Mouse (Mus musculus) hindbrain, postnatal 0 days (tissue): Measurements from ENCODE around the gene Crocc. TPM values are rescaled to one million over a fixed set of nuclear protein-coding genes. Genes with fewer than 3 reads are reported as not detected.

ENCODE experiments used
- ATAC-seq: fragments of 200-750 bp; cut with Nextera tagmentation; 2 replicates; pipeline ENCODE4 v1.8.0; 2017; ENCODE audit warnings: mild to moderate bottlenecking, moderate TSS enrichment, moderate library complexity
- DNase-seq: peaks from one replicate; pipeline ENCODE4 v3.0.0-alpha.2; 2015; ENCODE audit warnings: low spot score
- H3K27ac ChIP-seq: fragments of 300-500 bp; sonication (generic); 2 replicates; pipeline ENCODE4 v1.5.1; 2014; ENCODE audit warnings: mild to moderate bottlenecking
- H3K27me3 ChIP-seq: fragments of 300-500 bp; sonication (generic); 2 replicates; pipeline ENCODE4 v1.6.1; 2014; ENCODE audit warnings: low read length, mixed read lengths; ENCODE audit not compliant: insufficient read depth
- H3K36me3 ChIP-seq: fragments of 300-500 bp; sonication (generic); 2 replicates; pipeline ENCODE4 v1.6.1; 2014; ENCODE audit warnings: low read length, mixed read lengths; ENCODE audit not compliant: insufficient read depth
- H3K4me1 ChIP-seq: fragments of 300-500 bp; sonication (generic); 2 replicates; pipeline ENCODE4 v1.6.1; 2014; ENCODE audit warnings: antibody characterized with exemption, low read length, mixed read lengths; ENCODE audit not compliant: insufficient read depth
- H3K4me2 ChIP-seq: fragments of 300-500 bp; sonication (generic); 2 replicates; pipeline ENCODE4 v1.6.1; 2014; ENCODE audit warnings: low read depth, mild to moderate bottlenecking, low read length, moderate library complexity, mixed read lengths
- H3K4me3 ChIP-seq: fragments of 300-500 bp; sonication (generic); 2 replicates; pipeline ENCODE4 v1.5.1; 2014; ENCODE audit warnings: low read length
- H3K9ac ChIP-seq: fragments of 300-500 bp; sonication (generic); replicated peaks from 2 replicates; pipeline ENCODE4 v1.6.1; 2014; ENCODE audit warnings: mild to moderate bottlenecking, low read length, moderate library complexity, mixed read lengths
- H3K9me3 ChIP-seq: fragments of 300-500 bp; sonication (generic); 2 replicates; pipeline ENCODE4 v1.6.1; 2016; ENCODE audit warnings: low read length, mixed read lengths
- CTCF ChIP-seq: IDR thresholded peaks from 2 replicates; pipeline ENCODE4 v1.5.1; 2016; ENCODE audit warnings: antibody characterized with exemption, control low read depth, low read depth
- WGBS: fragments of 180-500 bp; shearing (Covaris S2); extraction: QIAGEN DNeasy Blood & Tissue Kit; methylation state at CpG from one replicate; pipeline ENCODE4 v1.1.7; 2014; 5-methylcytosine and 5-hydroxymethylcytosine counted together
- polyA plus RNA-seq: library from polyadenylated mRNA; unstranded; fragments of >200 nt; fragmentation: Nextera tagmentation; extraction: Ambion mirVana; gene quantifications from 2 replicates; pipeline ENCODE4 v1.2.1, GENCODE M21; 2015
- total RNA-seq: library from RNA; depleted of rRNA; stranded (reverse); fragments of >200 nt; gene quantifications from 2 replicates; pipeline ENCODE4 v1.2.3, GENCODE M21; 2014; rRNA removed

Gene Crocc
- total RNA-seq (18.7 and 19.7 TPM in 2 replicates), polyA plus RNA-seq (3.8 and 3.9 TPM in 2 replicates)

- H3K27ac ChIP-seq: peak within 1 kb of the TSS; percentile 87
- no peaks in the 10 kb centered on the region for H3K27me3 ChIP-seq
- H3K4me1 ChIP-seq: no peaks in the 10 kb centered on the region
- peak within 1 kb of the TSS; percentile 58 for H3K4me3 ChIP-seq
- peak within 1 kb of the TSS; percentile 84 for H3K4me2 ChIP-seq
- H3K36me3 ChIP-seq: peaks cover 2% of the 10 kb centered on the region; the same call in 1 of the 2 replicates
- peak within 1 kb of the TSS; percentile 76 for H3K9ac ChIP-seq
- no peaks in the 10 kb centered on the region for H3K9me3 ChIP-seq
- TF ChIP-seq CTCF: peak; percentile 97
- peak; percentile 99 for DNase-seq
- peak; percentile 97 for ATAC-seq
- under 1% methylated on average over 76 of the region's 77 CpGs for WGBS
These were observed at the start of gene Crocc for GRCm38 (mm10) chr4:141060426-141061301. TSS of gene Crocc (minus strand) at chr4:141060550.

GRCm38 (mm10) chr4:141108196-141108732, 47.9 kb upstream of the Crocc start:
- Histone ChIP-seq H3K4me1 (no peaks in the 10 kb centered on the region), H3K27ac (no peak overlapping the region; the same call in 1 of the 2 replicates), H3K9me3 (no peaks in the 10 kb centered on the region), H3K36me3 (peaks cover 3% of the 10 kb centered on the region; the same call in 1 of the 2 replicates), H3K4me2 (no peak overlapping the region), H3K9ac (no peak overlapping the region), H3K4me3 (no peak overlapping the region), H3K27me3 (no peaks in the 10 kb centered on the region)
- DNase-seq (peak; percentile 46), ATAC-seq (no peak)
- no peak for TF ChIP-seq CTCF
- WGBS: 33% methylated on average over 10 of the region's 10 CpGs

- H3K27ac ChIP-seq: no peak overlapping the region
- no peak for TF ChIP-seq CTCF
- H3K27me3 ChIP-seq: no peaks in the 10 kb centered on the region
- ATAC-seq (no peak), DNase-seq (no peak)
- H3K9me3 ChIP-seq: no peaks in the 10 kb centered on the region
- WGBS: 68% methylated on average over 16 of the region's 16 CpGs
- H3K36me3 ChIP-seq: no peaks in the 10 kb centered on the region
- H3K4me3 ChIP-seq: no peak overlapping the region
- no peak overlapping the region for H3K9ac ChIP-seq
- no peak overlapping the region for H3K4me2 ChIP-seq
- H3K4me1 ChIP-seq: no peaks in the 10 kb centered on the region
These were observed 46.3 kb upstream of the Crocc start for GRCm38 (mm10) chr4:141106526-141107183.

- WGBS: 69% methylated on average over 6 of the region's 6 CpGs
- Histone ChIP-seq H3K27me3 (no peaks in the 10 kb centered on the region), H3K36me3 (no peaks in the 10 kb centered on the region), H3K4me3 (no peak overlapping the region), H3K27ac (no peak overlapping the region), H3K9me3 (no peaks in the 10 kb centered on the region), H3K9ac (no peak overlapping the region), H3K4me2 (no peak overlapping the region), H3K4me1 (no peaks in the 10 kb centered on the region)
- DNase-seq (peak; percentile 39), ATAC-seq (no peak)
- peak; percentile 66 for TF ChIP-seq CTCF
These were observed 41.5 kb upstream of the Crocc start for GRCm38 (mm10) chr4:141101855-141102254.

- WGBS: 93% methylated on average over 9 of the region's 9 CpGs
These were observed 40.9 kb upstream of the Crocc start for GRCm38 (mm10) chr4:141101291-141101690.

GRCm38 (mm10) chr4:141099956-141100355, 39.6 kb upstream of the Crocc start:
- no peak for DNase-seq
- 84% methylated on average over 5 of the region's 5 CpGs for WGBS
- H3K4me2 ChIP-seq: no peak overlapping the region
- TF ChIP-seq CTCF: no peak
- no peaks in the 10 kb centered on the region for H3K4me1 ChIP-seq
- H3K9ac ChIP-seq: no peak overlapping the region
- no peak overlapping the region for H3K4me3 ChIP-seq
- no peaks in the 10 kb centered on the region for H3K27me3 ChIP-seq
- no peaks in the 10 kb centered on the region for H3K9me3 ChIP-seq
- no peaks in the 10 kb centered on the region for H3K36me3 ChIP-seq
- no peak overlapping the region for H3K27ac ChIP-seq
- no peak for ATAC-seq

More at GRCm38 (mm10) chr4:141101291-141101690, 40.9 kb upstream of the Crocc start:
- Histone ChIP-seq H3K4me3 (no peak overlapping the region), H3K27me3 (no peaks in the 10 kb centered on the region), H3K9ac (no peak overlapping the region), H3K9me3 (no peaks in the 10 kb centered on the region), H3K4me2 (no peak overlapping the region), H3K27ac (no peak overlapping the region), H3K4me1 (no peaks in the 10 kb centered on the region), H3K36me3 (no peaks in the 10 kb centered on the region)
- no peak for TF ChIP-seq CTCF
- DNase-seq: no peak
- ATAC-seq: no peak
